Mouse (Mus musculus) limb, embryonic 14.5 days (tissue): Measurements from ENCODE around the gene Commd6. TPM values are rescaled to one million over a fixed set of nuclear protein-coding genes. Genes with fewer than 3 reads are reported as not detected.

Source experiments
- ATAC-seq: fragments of 200-750 bp; cut with Nextera tagmentation; 2 replicates; pipeline ENCODE4 v1.8.0; 2017; ENCODE audit warnings: low read depth, moderate number of reproducible peaks, moderate TSS enrichment; ENCODE audit not compliant: low FRiP score
- DNase-seq: peaks from one replicate; pipeline ENCODE4 v3.0.0-alpha.2; 2015; ENCODE audit warnings: low spot score
- H3K27ac ChIP-seq: fragments of 300-500 bp; sonication (generic); replicated peaks from 2 replicates; pipeline ENCODE4 v1.5.1; 2014; ENCODE audit warnings: low read depth, mild to moderate bottlenecking, low read length, moderate library complexity, mixed read lengths
- H3K27me3 ChIP-seq: fragments of 300-500 bp; sonication (generic); 2 replicates; pipeline ENCODE4 v1.6.1; 2014; ENCODE audit warnings: low read length, mixed read lengths; ENCODE audit not compliant: control insufficient read depth, insufficient read depth
- H3K36me3 ChIP-seq: fragments of 300-500 bp; sonication (generic); 2 replicates; pipeline ENCODE4 v1.6.1; 2014; ENCODE audit warnings: mild to moderate bottlenecking, low read length, moderate library complexity, mixed read lengths; ENCODE audit not compliant: control insufficient read depth, insufficient read depth
- H3K4me1 ChIP-seq: fragments of 300-500 bp; sonication (generic); 2 replicates; pipeline ENCODE4 v1.6.1; 2014; ENCODE audit warnings: antibody characterized with exemption, low read length, mixed read lengths; ENCODE audit not compliant: control insufficient read depth, insufficient read depth
- H3K4me2 ChIP-seq: fragments of 300-500 bp; sonication (generic); replicated peaks from 2 replicates; pipeline ENCODE4 v1.6.1; 2014; ENCODE audit warnings: low read depth, mild to moderate bottlenecking, low read length, moderate library complexity; ENCODE audit not compliant: severe bottlenecking
- H3K4me3 ChIP-seq: fragments of 300-500 bp; sonication (generic); replicated peaks from 2 replicates; pipeline ENCODE4 v1.5.1; 2014; ENCODE audit warnings: low read length
- H3K9ac ChIP-seq: fragments of 300-500 bp; sonication (generic); 2 replicates; pipeline ENCODE4 v1.6.1; 2014; ENCODE audit warnings: mild to moderate bottlenecking, low read depth, low read length, moderate library complexity; ENCODE audit not compliant: severe bottlenecking
- H3K9me3 ChIP-seq: fragments of 300-500 bp; sonication (generic); 2 replicates; pipeline ENCODE4 v1.6.1; 2016; ENCODE audit warnings: low read length; ENCODE audit not compliant: control insufficient read depth
- POLR2A ChIP-seq: fragments of 200-500 bp; IDR thresholded peaks from 2 replicates; pipeline ENCODE4 v1.8.0; 2012; ENCODE audit warnings: inconsistent platforms, mild to moderate bottlenecking, moderate library complexity, borderline replicate concordance; ENCODE audit not compliant: insufficient read depth, insufficient read length; ENCODE audit errors: extremely low read depth
- WGBS: fragments of 180-500 bp; shearing (Covaris S2); extraction: QIAGEN DNeasy Blood & Tissue Kit; methylation state at CpG from one replicate; pipeline ENCODE4 v1.1.7; 2014; 5-methylcytosine and 5-hydroxymethylcytosine counted together
- polyA plus RNA-seq, 2 experiments: library from polyadenylated mRNA; depleted of rRNA in 1 of 2; stranded (reverse) in 1 of 2; unstranded in 1 of 2; fragments of >200 nt; fragmentation: Nextera tagmentation in 1 of 2; extraction: Ambion mirVana in 1 of 2; gene quantifications; 2 replicates each; pipeline versions ENCODE4 v1.2.1 to v1.2.3; 2012 to 2014

Commd6 gene
- polyA plus RNA-seq, 2 experiments: 40.9 to 76.5 TPM

- 77% methylated on average over 5 of the region's 5 CpGs for WGBS
- H3K4me1 ChIP-seq: no peaks in the 10 kb centered on the region
Measured at GRCm38 (mm10) chr14:101666536-101666935, 26.1 kb upstream of the Commd6 start.

GRCm38 (mm10) chr14:101666056-101666455 lies 25.6 kb upstream of the Commd6 start:
- Histone ChIP-seq H3K27me3 (no peaks in the 10 kb centered on the region), H3K9me3 (no peaks in the 10 kb centered on the region), H3K4me3 (no peak overlapping the region), H3K4me2 (no peak overlapping the region), H3K27ac (no peak overlapping the region), H3K9ac (no peak overlapping the region), H3K4me1 (no peaks in the 10 kb centered on the region), H3K36me3 (peaks cover 15% of the 10 kb centered on the region; the same call in 1 of the 2 replicates)
- ATAC-seq (no peak), DNase-seq (no peak)
- WGBS: 91% methylated on average over 7 of the region's 7 CpGs
- TF ChIP-seq POLR2A: no peak

More at GRCm38 (mm10) chr14:101666536-101666935, 26.1 kb upstream of the Commd6 start:
- Histone ChIP-seq H3K27ac (no peak overlapping the region), H3K36me3 (peaks cover 15% of the 10 kb centered on the region), H3K4me3 (no peak overlapping the region), H3K9me3 (no peaks in the 10 kb centered on the region), H3K4me2 (no peak overlapping the region), H3K9ac (no peak overlapping the region), H3K27me3 (no peaks in the 10 kb centered on the region)
- no peak for TF ChIP-seq POLR2A
- no peak for ATAC-seq
- no peak for DNase-seq

GRCm38 (mm10) chr14:101664274-101664673 lies 23.8 kb upstream of the Commd6 start:
- H3K4me3 ChIP-seq: no peak overlapping the region
- H3K4me2 ChIP-seq: no peak overlapping the region
- H3K9me3 ChIP-seq: no peaks in the 10 kb centered on the region
- H3K36me3 ChIP-seq: peaks cover 12% of the 10 kb centered on the region; the same call in 1 of the 2 replicates
- no peak overlapping the region for H3K9ac ChIP-seq
- WGBS: 86% methylated on average over 3 of the region's 3 CpGs
- H3K27ac ChIP-seq: no peak overlapping the region
- no peaks in the 10 kb centered on the region for H3K27me3 ChIP-seq
- DNase-seq (no peak), ATAC-seq (no peak)
- H3K4me1 ChIP-seq: no peaks in the 10 kb centered on the region
- no peak for TF ChIP-seq POLR2A

- Histone ChIP-seq H3K36me3 (peaks cover 3% of the 10 kb centered on the region; the same call in 1 of the 2 replicates), H3K4me1 (no peaks in the 10 kb centered on the region), H3K9me3 (no peaks in the 10 kb centered on the region), H3K27me3 (no peaks in the 10 kb centered on the region), H3K4me2 (no peak overlapping the region), H3K27ac (no peak overlapping the region), H3K9ac (no peak overlapping the region), H3K4me3 (no peak overlapping the region)
- ATAC-seq (no peak), DNase-seq (no peak)
- WGBS: 27% methylated on average over 3 of the region's 3 CpGs
- TF ChIP-seq POLR2A: no peak
Measured at GRCm38 (mm10) chr14:101661654-101662412, 21.3 kb upstream of the Commd6 start.

- WGBS: 82% methylated on average over 10 of the region's 10 CpGs
- no peak for ATAC-seq
- Histone ChIP-seq H3K4me2 (no peak overlapping the region), H3K9me3 (no peaks in the 10 kb centered on the region), H3K9ac (no peak overlapping the region), H3K4me3 (no peak overlapping the region), H3K4me1 (peaks cover 5% of the 10 kb centered on the region; the same call in 1 of the 2 replicates), H3K27ac (no peak overlapping the region), H3K36me3 (no peaks in the 10 kb centered on the region), H3K27me3 (no peaks in the 10 kb centered on the region)
- no peak for DNase-seq
- TF ChIP-seq POLR2A: no peak
Measured at GRCm38 (mm10) chr14:101656307-101656706, 15.8 kb upstream of the Commd6 start.

- H3K4me2 ChIP-seq: peak overlapping the region; percentile 73
- DNase-seq: no peak
- H3K9ac ChIP-seq: peak overlapping the region; percentile 80
- peak overlapping the region; percentile 97 for H3K4me3 ChIP-seq
- WGBS: under 1% methylated on average over 10 of the region's 10 CpGs
- H3K27me3 ChIP-seq: no peaks in the 10 kb centered on the region
- no peak for ATAC-seq
- no peak overlapping the region for H3K27ac ChIP-seq
- no peaks in the 10 kb centered on the region for H3K9me3 ChIP-seq
- no peaks in the 10 kb centered on the region for H3K36me3 ChIP-seq
- no peak for TF ChIP-seq POLR2A
- peaks cover 5% of the 10 kb centered on the region; the same call in 1 of the 2 replicates for H3K4me1 ChIP-seq
Measured at GRCm38 (mm10) chr14:101654526-101654909, 14.0 kb upstream of the Commd6 start.
